Mouse (Mus musculus): ENCODE measurements at regions not wholly inside any gene's neighbourhood (a gene's known extent, or its start where the extent isn't known, plus 50 kb on each side); places are given as distances from the start of the nearest gene placed in this dataset.
"Not testable (repeated sequence)": the region's sequence is repeated elsewhere in the genome, so short reads cannot be mapped to it uniquely, and the experiment has no call there.

GRCm38 (mm10) chr12:46398875-46399652 is 419.7 kb downstream of the Nova1 start:
- peak; percentile 4 to 10 for DNase-seq (ENCODE audit: low spot score in 2 of 2)

- DNase-seq (ENCODE audit: low spot score in 2 of 2), result no peak
These were observed 423.5 kb downstream of the Nova1 start for GRCm38 (mm10) chr12:46395245-46395644.

GRCm38 (mm10) chr12:46393769-46394168 is 425.0 kb downstream of the Nova1 start:
- no peak for DNase-seq (ENCODE audit: low spot score in 2 of 2)

GRCm38 (mm10) chr12:46378914-46379313 is 439.8 kb downstream of the Nova1 start:
- no peak for DNase-seq (ENCODE audit: low spot score in 2 of 2)

GRCm38 (mm10) chr12:46371747-46372146 is 447.0 kb downstream of the Nova1 start:
- peak; percentile 3 to 8 for DNase-seq (ENCODE audit: low spot score in 2 of 2)

- no peak for DNase-seq (ENCODE audit: low spot score in 2 of 2)
These were observed 485.4 kb downstream of the Nova1 start for GRCm38 (mm10) chr12:46333376-46333775.

GRCm38 (mm10) chr12:46327865-46328264 is 490.9 kb downstream of the Nova1 start:
- DNase-seq (ENCODE audit: low spot score in 2 of 2), result no peak

GRCm38 (mm10) chr12:46323276-46323675 is 495.5 kb downstream of the Nova1 start:
- no peak for DNase-seq (ENCODE audit: low spot score in 2 of 2)

- no peak for DNase-seq (ENCODE audit: low spot score in 2 of 2)
These were observed 515.5 kb downstream of the Nova1 start for GRCm38 (mm10) chr12:46303136-46303797.

GRCm38 (mm10) chr12:46298926-46299325 is 519.8 kb downstream of the Nova1 start:
- no peak for DNase-seq (ENCODE audit: low spot score in 2 of 2)

GRCm38 (mm10) chr12:46284519-46284918 is 534.2 kb downstream of the Nova1 start:
- no peak for DNase-seq (ENCODE audit: low spot score in 2 of 2)

- no peak for DNase-seq (ENCODE audit: low spot score in 2 of 2)
These were observed 570.2 kb downstream of the Nova1 start for GRCm38 (mm10) chr12:46248402-46249018.

GRCm38 (mm10) chr12:46244925-46245324 is 573.8 kb downstream of the Nova1 start:
- no peak for DNase-seq (ENCODE audit: low spot score in 2 of 2)

- DNase-seq (ENCODE audit: low spot score in 2 of 2), result no peak
These were observed 586.4 kb downstream of the Nova1 start for GRCm38 (mm10) chr12:46232359-46232758.

GRCm38 (mm10) chr12:46215328-46215727 is 603.4 kb downstream of the Nova1 start:
- DNase-seq (ENCODE audit: low spot score in 2 of 2), result not testable (repeated sequence)

GRCm38 (mm10) chr12:46199076-46199475 is 619.7 kb downstream of the Nova1 start:
- DNase-seq (ENCODE audit: low spot score in 2 of 2), result no peak

- DNase-seq (ENCODE audit: low spot score in 2 of 2), result no peak
These were observed 621.1 kb downstream of the Nova1 start for GRCm38 (mm10) chr12:46197482-46198101.

- no peak for DNase-seq (ENCODE audit: low spot score in 2 of 2)
These were observed 624.6 kb downstream of the Nova1 start for GRCm38 (mm10) chr12:46194173-46194572.
